Mouse (Mus musculus): ENCODE measurements at regions not wholly inside any gene's neighbourhood (a gene's known extent, or its start where the extent isn't known, plus 50 kb on each side); places are given as distances from the start of the nearest gene placed in this dataset.
A peak's percentile ranks its signal among the peaks of the same experiment; 100 is the strongest.

- intact Hi-C loops (cut with DNase I) = no loop called here
- DNase-seq = peak; percentile 20
Observed at GRCm38 (mm10) chr4:152953237-152953974, 475.7 kb upstream of the Kcnab2 start.

- DNase-seq = no peak
- intact Hi-C loops (cut with DNase I) = no loop called here
Observed at GRCm38 (mm10) chr4:152948956-152949355, 471.3 kb upstream of the Kcnab2 start.

GRCm38 (mm10) chr4:152941159-152941558 is 463.5 kb upstream of the Kcnab2 start:
- DNase-seq = no peak
- intact Hi-C loops (cut with DNase I) = no loop called here

- intact Hi-C loops (cut with DNase I) = no loop called here
- no peak for DNase-seq
Observed at GRCm38 (mm10) chr4:152936614-152937013, 458.9 kb upstream of the Kcnab2 start.

GRCm38 (mm10) chr4:152935484-152935883 is 457.8 kb upstream of the Kcnab2 start:
- intact Hi-C loops (cut with DNase I) = no loop called here
- no peak for DNase-seq

GRCm38 (mm10) chr4:152928422-152928985 is 450.8 kb upstream of the Kcnab2 start:
- intact Hi-C loops (cut with DNase I) = no loop called here
- no peak for DNase-seq

GRCm38 (mm10) chr4:152920261-152920660 is 442.6 kb upstream of the Kcnab2 start:
- DNase-seq = no peak
- intact Hi-C loops (cut with DNase I) = no loop called here

GRCm38 (mm10) chr4:152919851-152920250 is 442.2 kb upstream of the Kcnab2 start:
- intact Hi-C loops (cut with DNase I) = no loop called here
- DNase-seq = no peak

- DNase-seq = no peak
Observed at GRCm38 (mm10) chr4:152916576-152916975, 438.9 kb upstream of the Kcnab2 start.

GRCm38 (mm10) chr4:152913497-152913896 is 435.8 kb upstream of the Kcnab2 start:
- intact Hi-C loops (cut with DNase I) = no loop called here

More at GRCm38 (mm10) chr4:152916576-152916975, 438.9 kb upstream of the Kcnab2 start:
- intact Hi-C loops (cut with DNase I) = no loop called here

GRCm38 (mm10) chr4:152912846-152913245 is 435.2 kb upstream of the Kcnab2 start:
- DNase-seq = no peak
- intact Hi-C loops (cut with DNase I) = no loop called here

More at GRCm38 (mm10) chr4:152913497-152913896, 435.8 kb upstream of the Kcnab2 start:
- DNase-seq = no peak

- intact Hi-C loops (cut with DNase I) = no loop called here
- DNase-seq = no peak
Observed at GRCm38 (mm10) chr4:152908235-152908634, 430.6 kb upstream of the Kcnab2 start.

GRCm38 (mm10) chr4:152902851-152903250 is 425.2 kb upstream of the Kcnab2 start:
- intact Hi-C loops (cut with DNase I) = no loop called here
- DNase-seq = peak; percentile 57

- DNase-seq = no peak
- intact Hi-C loops (cut with DNase I) = no loop called here
Observed at GRCm38 (mm10) chr4:152900049-152900448, 422.4 kb upstream of the Kcnab2 start.

GRCm38 (mm10) chr4:152895076-152895475 is 417.4 kb upstream of the Kcnab2 start:
- no peak for DNase-seq
- intact Hi-C loops (cut with DNase I) = no loop called here

GRCm38 (mm10) chr4:152892997-152893396 is 415.3 kb upstream of the Kcnab2 start:
- no peak for DNase-seq
- intact Hi-C loops (cut with DNase I) = no loop called here

- intact Hi-C loops (cut with DNase I) = no loop called here
- no peak for DNase-seq
Observed at GRCm38 (mm10) chr4:152889211-152889610, 411.5 kb upstream of the Kcnab2 start.

GRCm38 (mm10) chr4:152888306-152888705 is 410.6 kb upstream of the Kcnab2 start:
- DNase-seq = no peak
- intact Hi-C loops (cut with DNase I) = no loop called here

- intact Hi-C loops (cut with DNase I) = no loop called here
Observed at GRCm38 (mm10) chr4:152886773-152887172, 409.1 kb upstream of the Kcnab2 start.

GRCm38 (mm10) chr4:152881433-152881930 is 403.8 kb upstream of the Kcnab2 start:
- intact Hi-C loops (cut with DNase I) = no loop called here
- DNase-seq = no peak

More at GRCm38 (mm10) chr4:152886773-152887172, 409.1 kb upstream of the Kcnab2 start:
- no peak for DNase-seq

- DNase-seq = no peak
- intact Hi-C loops (cut with DNase I) = no loop called here
Observed at GRCm38 (mm10) chr4:152880368-152880767, 402.7 kb upstream of the Kcnab2 start.

- no peak for DNase-seq
- intact Hi-C loops (cut with DNase I) = no loop called here
Observed at GRCm38 (mm10) chr4:152878941-152879340, 401.3 kb upstream of the Kcnab2 start.
